Mouse (Mus musculus) large intestine, adult 2 months (tissue): ENCODE measurements at regions not wholly inside any gene's neighbourhood (a gene's known extent, or its start where the extent isn't known, plus 50 kb on each side); places are given as distances from the start of the nearest gene placed in this dataset.

Experiments used
- DNase-seq: peaks from one replicate; pipeline ENCODE4 v3.0.0-alpha.2; 2012; ENCODE audit warnings: low read depth, low spot score
- WGBS: fragments of 180-500 bp; shearing (Covaris S2); methylation state at CpG from one replicate; pipeline ENCODE4 v1.1.7; 2018; 5-methylcytosine and 5-hydroxymethylcytosine counted together

DNA sequence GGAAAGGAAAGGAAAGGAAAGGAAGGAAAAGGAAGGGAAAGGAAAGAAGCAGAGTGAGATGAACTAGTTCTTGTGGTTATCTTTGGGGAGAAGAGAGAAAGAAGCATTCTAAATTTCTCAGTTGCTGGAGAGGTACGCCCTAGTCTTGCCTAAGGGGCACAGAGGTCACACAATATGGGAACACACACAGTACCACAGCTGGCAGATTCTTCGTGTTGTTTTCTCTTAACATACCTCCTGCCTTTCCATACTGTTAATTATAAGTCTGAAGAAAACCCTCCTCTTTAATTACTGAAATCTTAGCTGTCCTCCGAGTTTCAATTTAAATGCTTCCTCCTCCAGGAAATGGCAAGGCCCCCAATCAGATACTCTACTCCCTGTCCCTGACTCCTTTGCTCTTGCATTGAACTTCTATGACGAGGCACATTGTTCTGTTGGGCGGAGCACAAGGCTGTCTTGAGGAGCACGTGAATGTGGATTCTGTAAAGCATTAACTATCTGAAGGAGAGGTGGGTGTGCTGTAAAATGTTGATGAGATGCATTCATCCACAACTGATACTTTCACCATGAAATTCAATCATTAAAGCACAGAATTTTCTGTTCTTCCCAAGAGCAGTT lies 234.2 kb upstream of the Gm5148 start:
- 49% methylated on average over 6 of the region's 6 CpGs for WGBS
- DNase-seq, result no peak

DNA sequence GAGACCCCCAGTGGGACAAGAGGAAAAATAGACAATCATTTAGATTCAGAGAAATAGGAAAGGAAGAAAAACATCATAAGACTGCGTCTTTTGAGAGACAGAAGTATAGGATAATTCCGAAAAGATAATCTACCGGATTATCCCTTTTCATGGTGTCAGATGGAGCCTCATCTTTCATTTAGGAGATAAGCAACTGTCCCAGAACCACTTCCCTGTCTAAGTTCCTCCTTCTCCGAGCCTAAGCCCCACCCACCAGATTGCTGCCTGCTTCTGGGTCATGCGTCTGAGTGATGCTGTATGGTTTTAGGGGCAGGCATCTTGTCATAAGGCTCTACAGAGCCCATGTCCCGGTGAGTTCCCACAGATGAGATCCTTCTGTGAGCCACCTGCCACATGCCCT lies 232.3 kb upstream of the Gm5148 start:
- WGBS, result 86% methylated on average over 6 of the region's 6 CpGs
- DNase-seq, result no peak

DNA sequence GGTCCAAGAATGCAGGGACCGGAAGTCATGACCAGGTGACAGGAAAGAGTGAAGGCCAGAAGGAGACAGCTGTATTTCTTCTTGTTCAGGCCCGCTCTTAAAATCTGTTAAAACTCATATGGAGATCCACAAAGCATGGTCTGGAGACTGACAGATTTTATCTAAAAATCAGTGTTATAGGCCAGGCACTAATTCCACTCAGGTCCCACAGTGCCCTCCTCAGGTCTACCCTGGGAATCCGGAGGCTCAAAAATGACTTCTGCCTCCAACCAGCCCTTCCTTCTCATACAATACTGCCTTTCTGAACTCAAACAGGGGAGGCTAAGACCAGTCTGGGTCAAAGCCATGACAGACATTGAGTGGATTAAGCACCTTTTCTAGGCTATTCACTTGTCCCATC lies 228.6 kb upstream of the Gm5148 start:
- no peak for DNase-seq
- 47% methylated on average over 3 of the region's 3 CpGs for WGBS

DNA sequence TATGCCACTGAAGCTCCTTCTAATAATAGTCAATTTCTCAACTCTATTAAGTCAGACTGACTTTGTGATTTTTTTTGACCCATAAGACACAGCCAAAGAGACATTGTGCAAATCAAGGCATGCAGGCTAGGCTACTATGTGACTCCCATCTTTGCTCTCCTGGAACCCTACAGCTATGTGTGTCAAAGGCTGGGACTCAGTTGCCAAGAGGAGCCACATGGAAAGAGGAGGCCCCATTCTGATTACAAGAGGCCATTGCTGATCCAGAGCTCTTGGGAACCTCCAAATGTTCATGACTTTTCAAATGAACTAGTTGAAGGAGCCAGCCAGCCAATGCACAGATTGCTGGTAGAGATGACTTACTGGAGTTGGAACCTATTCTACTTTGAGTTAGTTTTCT lies 228.0 kb upstream of the Gm5148 start:
- DNase-seq, result no peak

DNA sequence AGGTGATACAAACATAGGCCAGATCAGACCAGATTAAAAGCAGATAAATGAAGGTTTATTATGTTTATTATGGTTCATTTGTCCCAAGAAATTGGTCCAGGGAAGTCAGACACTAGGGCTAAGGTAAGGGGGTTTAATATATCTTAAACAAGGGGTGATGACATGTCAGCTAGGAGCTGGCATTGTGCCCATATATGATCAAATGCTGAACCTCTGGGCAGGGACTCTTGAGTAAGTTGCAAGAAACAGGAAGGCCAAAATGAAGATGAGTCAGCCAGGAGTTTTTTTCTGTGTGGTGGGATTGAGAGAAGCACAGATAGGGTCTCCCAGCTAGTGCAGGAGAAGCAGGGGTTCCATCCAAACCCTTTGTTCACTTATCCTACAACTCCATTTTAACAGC lies 219.4 kb upstream of the Gm5148 start:
- DNase-seq, result no peak

DNA sequence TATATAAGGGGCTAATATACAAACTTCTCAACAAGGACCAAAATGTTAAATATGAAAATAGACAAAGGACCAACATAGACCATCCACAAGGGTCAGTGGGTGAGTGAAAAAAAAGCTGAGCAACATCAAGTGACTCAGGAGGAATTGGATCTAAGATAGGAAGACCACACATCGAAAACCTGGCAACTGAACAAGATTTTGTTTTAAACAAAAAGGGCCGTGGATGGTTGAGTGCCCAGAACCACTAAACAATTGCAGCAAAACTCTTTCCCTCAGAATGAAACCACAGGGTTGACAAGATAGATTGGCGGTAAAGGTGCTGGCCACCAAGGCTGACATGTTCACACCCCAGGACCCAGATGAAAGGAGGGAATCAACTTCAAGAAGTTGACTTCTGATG lies 215.7 kb upstream of the Gm5148 start:
- 76% methylated on average over 3 of the region's 3 CpGs for WGBS

DNA sequence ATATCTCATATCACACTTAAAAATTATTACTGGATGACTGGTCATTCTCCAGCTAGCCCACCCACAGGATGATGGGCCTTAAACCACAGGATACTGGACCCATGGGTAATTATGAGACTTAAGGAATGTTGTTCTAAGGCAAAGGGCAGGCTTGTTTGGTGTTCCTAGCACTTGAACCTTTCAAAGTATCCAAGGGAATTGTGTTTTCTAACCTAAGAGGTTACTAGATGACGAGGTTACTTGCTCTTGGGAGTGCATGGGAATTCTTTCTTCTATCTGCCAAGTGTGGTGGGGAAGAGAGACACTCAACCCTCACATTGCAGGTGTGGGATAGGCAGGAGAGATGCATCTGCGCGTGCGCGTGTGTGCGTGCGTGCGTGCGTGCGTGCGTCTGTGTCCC lies 214.6 kb upstream of the Gm5148 start:
- 96% methylated on average over 11 of the region's 11 CpGs for WGBS
- no peak for DNase-seq

More for the DNA sequence above, 215.7 kb upstream of the Gm5148 start:
- DNase-seq, result no peak

DNA sequence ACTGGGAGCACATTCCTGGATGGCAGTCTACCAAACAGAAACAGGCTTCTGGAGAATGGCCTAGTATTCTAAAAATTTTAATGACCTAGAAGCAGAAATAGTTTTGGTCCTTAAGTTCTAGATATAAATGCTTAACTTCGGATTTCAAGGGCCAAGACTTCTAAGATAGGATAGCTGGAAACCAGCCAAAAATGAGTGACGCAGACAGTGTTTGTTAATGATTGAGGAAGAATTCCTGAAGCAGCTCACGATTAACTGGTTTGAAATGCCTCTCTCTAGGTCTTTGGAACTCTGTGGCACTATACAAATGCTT lies 213.9 kb upstream of the Gm5148 start:
- no peak for DNase-seq
- WGBS, result 16% methylated on average over 3 of the region's 3 CpGs

DNA sequence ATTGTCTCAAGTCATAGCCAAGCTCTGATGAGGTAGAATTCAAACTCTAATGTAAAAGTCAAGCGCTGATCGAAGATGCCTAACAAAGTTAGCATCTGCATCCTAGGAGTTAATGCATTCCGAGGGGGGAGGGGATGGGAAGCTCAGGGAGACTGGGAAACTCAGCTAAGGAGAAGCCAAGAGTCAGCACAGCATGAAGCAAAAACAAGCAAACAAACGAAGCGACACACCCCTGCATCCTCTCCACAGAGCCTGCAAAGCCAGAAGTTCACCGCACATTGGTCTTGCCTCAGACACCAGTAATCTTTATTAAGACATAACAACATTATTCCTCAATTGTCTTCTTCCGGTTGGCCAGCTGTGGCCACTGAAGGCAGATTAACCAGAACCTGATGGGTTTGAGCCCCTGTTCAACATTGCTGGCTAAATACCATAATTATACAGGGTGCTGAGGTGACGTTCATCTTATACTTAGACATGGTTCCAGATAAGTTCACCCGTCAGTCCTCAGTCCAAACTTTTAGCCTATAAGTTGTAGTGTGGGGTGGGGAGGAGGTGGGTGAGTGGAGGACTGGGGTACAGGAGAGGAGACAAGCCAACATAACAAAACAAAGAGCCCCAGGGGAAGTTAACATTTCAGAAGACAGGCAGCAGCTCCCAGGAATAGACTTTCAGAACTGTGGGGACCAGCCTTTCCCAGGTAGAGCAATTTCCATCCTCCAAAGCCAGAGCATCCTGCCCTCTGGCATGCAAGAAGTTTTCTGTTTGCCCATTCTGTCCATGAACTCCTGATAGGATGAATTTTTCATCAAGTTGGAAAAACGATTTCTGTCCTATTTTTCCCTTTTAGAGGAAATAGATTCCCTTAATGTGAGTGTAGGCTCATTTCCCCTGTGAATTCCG lies 213.3 kb upstream of the Gm5148 start:
- 69% methylated on average over 11 of the region's 11 CpGs for WGBS
- DNase-seq, result no peak

DNA sequence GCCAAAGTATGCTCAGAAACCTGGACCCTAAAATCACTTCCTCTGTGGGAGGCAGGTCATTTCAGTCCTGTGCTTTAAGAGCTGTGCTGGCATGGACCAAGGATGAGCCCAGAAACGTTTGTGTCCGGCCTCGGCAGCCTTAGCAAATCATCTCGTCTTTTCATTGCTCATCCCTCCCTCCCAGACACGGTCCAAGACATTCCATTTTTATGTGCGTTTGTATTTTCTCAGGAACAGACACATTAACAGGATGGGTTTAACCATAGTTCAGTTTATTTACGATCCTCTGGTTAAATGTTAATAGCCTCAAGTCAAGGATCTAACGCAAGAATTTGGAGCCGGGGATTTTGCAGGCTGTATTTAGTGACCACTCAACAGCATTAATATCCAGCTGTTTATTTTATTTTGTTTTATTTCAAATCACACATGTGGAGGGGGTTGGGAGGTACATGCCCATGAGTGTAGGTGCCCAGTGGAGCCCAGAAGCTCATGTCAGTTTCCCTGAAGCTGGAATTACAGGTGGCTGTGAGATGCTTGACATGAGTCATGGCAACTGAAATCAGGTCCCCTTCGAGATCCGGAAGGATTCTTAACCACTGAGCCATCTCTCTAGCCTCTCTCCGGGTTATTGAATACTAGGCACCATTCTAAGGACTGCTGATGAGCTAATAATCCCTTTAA lies 212.1 kb upstream of the Gm5148 start:
- WGBS, result 19% methylated on average over 12 of the region's 12 CpGs
- no peak for DNase-seq

DNA sequence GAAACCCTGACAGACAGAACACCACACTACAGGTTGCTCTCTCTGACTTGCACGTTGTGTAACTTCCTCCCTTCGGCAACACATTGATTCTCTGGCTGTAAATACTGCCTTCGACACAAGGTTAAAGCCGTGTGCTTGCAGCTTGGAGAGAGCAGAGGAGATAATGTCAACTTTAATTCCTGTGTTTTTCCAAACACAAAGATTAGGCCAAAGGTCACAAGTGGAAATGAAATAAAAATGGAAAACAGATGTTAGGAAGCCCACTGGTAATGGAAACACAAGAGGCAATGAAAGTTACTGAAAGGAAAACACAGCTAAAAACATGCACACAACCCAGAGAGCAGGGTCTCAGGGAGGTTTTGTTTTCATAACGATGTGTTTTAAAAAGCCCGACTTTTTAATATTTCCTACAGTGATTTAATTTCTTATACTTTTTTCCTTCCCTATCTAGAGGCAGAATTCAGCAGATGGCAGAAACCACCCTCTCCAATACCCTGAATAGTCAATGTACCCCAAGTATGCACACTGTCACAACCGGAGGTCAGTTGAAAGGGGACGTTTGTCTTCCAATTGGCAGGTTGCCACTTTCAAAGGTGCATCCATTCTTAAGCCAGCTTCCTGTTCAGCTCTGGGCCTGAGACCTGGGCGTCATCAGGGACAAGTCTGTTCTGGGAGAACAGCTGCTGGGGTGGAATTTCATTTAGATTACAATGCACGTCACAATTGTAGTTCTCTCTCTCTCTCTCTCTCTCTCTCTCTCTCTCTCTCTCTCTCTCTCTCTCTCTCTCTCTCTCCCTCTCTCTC lies 210.8 kb upstream of the Gm5148 start:
- WGBS, result 34% methylated on average over 10 of the region's 10 CpGs

DNA sequence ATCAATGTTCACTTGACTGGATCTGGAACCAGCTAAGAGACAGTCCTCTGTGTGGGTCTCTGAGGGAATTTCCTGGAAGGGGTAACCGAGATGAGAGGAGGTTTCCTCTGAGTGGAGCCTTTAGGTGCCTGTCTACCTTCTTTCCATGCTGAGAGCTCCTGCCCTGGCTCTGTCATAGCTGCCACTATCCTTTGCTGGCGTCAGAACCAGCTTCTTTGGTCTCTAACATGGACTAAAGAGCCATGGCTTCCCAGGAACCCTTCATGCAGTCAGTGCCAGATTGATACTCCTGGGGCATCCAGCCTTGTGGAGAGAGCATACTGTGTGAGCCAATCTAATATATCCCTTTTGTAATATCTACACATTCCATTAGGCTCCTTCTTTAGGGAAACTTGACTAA lies 209.9 kb upstream of the Gm5148 start:
- 91% methylated on average over 2 of the region's 2 CpGs for WGBS
- no peak for DNase-seq

More for the DNA sequence above, 210.8 kb upstream of the Gm5148 start:
- DNase-seq, result no peak

DNA sequence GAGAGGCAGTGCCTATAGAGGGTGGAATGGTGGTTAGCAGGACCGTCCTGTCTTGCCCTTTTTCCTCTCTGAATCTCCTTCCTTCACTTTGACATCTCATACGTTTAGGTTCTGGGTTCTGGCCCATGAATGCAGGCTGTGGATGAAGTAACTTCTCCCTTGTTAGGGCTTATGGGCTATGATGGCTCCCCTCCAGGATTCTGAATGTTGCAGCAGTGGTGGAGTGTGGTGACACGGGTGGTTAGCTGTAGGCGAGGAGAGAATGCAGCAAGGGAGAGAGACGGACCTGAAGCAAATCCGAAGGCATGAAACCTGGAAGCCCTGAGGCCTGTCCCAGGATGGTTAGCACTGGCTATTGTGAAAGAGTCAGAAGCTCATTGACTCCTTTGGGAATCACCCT lies 204.4 kb upstream of the Gm5148 start:
- 75% methylated on average over 6 of the region's 6 CpGs for WGBS
- DNase-seq, result no peak

DNA sequence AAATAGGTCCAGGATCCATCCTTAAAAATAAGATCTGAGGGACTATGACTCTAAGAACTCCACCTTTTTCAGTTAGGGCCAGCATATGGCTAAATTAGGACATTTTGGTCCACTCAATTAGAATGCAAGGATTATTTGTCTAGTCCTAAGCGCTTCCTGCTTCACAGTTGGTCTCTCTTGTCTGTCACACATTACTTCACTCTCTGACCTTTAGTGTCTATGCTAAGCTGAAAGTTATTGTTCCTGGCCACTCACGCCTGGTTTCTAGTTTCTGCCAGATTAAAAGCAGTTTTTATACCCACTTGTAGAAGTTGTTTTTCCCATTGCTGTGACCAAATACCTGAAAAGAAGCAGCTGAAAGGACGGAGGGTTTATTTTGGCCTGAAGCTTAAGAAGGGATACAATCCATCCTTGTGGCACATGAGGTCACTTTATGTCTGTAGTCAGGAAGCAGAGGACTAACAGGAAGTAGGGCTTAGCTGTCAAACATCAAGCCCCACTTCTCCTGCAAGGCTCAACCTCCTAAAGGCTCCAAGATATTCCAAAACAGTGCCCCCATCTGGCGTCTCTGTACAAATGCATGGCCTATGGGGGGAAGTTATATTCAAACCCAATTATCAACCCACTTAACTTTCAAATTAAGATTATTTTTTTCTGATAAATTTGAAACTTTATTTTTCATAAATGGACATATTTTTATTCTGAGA lies 195.3 kb upstream of the Gm5148 start:
- no peak for DNase-seq
- 79% methylated on average over 4 of the region's 4 CpGs for WGBS

DNA sequence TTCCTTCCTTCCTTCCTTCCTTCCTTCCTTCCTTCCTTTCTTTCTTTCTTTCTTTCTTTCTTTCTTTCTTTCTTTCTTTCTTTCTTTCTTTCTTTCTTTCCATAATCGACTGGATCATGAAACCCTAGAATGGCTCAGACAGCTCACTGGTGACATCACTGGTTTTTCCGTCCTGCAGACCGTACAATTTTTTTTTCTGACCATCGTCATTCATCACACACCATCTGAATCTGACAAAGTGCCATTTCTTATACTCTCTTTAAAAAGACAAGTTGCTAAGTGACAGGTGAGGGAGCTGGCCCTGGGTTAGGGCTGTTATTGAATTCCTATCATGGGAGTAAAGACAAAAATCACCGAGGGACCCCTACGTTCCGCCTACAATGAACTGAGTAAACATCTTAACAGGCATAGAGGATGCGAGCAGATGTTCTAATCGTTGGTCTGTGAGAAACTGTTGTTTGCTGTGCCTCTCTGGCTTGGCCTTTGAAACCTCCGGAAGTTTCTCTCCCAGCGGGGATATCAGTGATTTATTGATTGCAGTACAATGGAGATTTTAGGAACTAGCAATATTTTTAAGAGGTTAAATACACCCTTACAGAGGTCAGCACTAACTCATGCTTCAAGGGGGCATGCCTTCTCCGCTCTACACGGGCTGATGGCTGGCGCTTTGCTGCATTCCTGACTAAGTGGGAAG lies 192.6 kb upstream of the Gm5148 start:
- DNase-seq, result no peak
- WGBS, result 38% methylated on average over 14 of the region's 14 CpGs

DNA sequence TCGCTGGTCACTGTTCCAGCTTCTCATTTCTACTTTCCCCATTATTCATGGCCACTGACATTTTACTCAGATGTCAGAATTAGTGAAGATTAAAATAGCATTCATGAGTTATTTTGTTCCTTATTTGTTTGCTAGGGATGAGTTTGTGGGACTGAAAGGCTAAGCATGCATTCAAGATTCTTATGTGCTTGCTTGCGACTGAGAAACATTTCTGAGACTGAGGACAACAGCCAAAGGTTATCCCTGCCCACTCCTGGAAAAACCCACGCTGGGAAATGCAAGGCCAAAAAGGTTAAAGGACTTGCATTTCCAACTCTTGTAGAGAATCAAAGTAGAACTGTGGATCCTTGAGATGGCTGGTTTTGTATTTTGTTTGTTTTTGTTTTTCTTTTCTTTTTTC lies 192.0 kb upstream of the Gm5148 start:
- WGBS, result 70% methylated on average over 3 of the region's 3 CpGs
- DNase-seq, result no peak

DNA sequence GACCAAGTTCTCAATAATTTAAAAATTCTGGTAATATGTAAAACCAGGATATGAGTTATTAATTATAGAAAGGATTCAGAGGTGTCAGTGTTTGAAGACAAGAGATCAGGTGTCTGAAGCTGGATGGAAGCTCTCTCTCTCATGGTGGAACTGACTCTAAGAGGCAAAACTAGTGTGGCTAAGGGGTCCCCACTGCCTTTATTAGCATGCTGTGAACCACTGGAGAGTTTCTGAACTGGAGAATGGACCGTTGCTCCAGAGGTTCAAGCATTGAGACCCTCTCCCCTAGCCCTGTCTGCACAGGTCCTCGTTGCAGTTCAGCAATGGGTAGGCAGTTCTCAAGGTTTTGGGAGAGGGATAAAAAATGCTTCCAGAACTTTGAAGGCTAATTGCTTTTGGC lies 191.4 kb upstream of the Gm5148 start:
- no peak for DNase-seq
- WGBS, result 51% methylated on average over 2 of the region's 2 CpGs

DNA sequence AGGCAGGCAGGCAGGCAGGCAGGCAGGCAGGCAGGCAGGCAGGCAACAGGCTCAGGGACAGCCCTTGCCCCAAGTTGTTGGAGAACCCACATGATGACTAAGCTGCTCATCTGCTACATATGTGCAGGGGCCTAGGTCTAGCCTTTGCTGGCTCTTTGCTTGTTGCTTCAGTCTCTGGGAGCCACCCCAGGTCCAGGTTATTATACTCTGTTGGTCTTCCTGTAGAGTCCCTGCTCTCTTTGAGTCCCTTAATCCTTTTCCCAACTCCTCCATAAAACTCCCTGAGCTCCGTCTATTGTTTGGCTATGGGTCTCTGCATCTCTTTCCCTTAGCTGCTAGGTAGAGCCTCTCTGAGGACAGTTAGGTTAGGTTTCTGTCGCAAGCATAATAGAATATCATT lies 189.8 kb upstream of the Gm5148 start:
- WGBS, result 95% methylated on average over 2 of the region's 2 CpGs
- DNase-seq, result no peak

DNA sequence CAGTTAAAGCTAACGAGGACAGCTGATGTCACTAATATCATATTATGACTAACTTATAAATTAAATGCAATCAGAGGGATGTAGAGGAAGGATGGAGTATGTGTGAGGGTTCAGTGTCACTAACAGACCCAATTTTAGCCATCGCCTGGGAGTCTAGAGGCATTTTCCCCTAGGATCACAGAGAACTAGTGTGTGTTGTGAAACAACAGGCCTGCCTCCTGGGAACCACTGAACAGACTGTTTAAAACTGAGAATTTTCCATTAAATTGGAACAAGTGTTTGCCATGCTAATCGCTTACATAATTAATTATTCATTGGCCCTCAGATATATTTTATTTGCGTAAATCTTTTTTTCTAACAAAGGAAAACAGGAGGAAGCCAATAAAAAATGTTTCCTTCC lies 185.5 kb upstream of the Gm5148 start:
- no peak for DNase-seq
- WGBS, result 94% methylated on average over 4 of the region's 4 CpGs
